Mouse (Mus musculus): Measurements from ENCODE around the gene Rsu1.

The Rsu1 gene

DNA sequence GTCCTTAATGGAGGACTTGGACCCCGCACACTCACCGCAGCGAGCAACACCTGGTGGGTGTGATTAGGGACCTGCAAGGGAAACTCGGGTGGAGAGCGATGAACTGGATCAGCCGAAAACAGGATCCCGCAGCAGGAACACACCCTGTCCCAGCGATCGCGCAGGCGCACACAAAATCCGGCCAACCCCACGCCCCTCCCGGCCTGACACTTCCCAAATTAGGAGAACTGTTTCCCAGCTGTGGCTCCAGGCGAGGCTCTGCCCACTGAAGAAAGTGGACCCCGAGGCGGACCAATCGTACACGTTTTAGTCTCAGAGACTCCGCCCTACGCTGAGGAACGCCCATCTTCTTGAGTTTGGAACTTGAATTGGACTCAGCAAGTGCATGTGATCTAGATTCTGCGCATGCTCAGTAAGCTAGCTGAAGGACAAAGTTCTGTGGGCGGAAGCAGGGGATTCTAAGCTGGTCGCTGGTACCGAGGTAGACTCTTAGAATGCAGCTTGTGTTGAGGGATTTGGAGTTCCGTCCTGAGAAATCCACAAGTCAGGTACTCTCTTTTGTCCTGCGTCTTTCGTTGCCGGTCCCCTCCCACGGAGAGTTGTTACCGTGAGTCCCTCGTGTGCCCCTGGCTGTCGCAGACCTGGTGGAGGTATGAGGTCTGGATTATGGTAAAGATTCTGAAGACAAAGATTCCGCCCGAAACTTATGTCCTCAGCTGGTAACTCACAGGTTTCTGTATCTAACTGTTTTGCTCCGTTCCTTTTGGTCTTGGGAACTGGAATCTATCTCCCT lies at the start of gene Rsu1:
TSS of gene Rsu1 (minus strand) at position 251 of the 793 bp plus-strand sequence.
- in situ Hi-C loops (cut with MboI; ENCODE audit: unreplicated experiment in 2 of 2): loop anchor here (10.0 kb wide), 5 partner anchors 663 to 1783 kb away; partner anchors contain the start of gene Nsun6 (in 1 of the 2)

- in situ Hi-C loops (cut with MboI; ENCODE audit: unreplicated experiment in 2 of 2): loop anchor here (5.0 to 10.0 kb wide), 2 partner anchors 101 to 234 kb away; no protein-coding TSS in a partner anchor
Measured at GRCm38 (mm10) chr2:13303376-13303775, 32.2 kb upstream of the Rsu1 start.

DNA sequence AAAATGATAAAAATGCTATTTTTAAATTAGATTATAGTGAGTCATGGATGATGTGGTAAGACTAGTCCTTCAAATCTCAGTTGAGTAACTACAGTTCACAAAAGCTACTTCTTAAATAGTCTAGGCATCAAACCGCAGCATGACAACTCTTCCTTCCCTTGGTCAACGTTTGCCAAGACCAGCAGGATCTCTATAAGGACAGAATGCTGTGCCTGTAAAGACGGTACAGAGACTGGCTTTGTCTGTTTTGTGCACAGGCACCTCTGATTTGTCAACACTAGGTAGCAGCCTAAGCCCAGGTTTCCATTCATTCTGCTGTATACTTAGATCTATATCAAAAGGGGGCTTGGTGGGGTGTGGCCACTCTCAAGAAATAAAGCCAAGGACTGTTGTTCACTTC lies 27.8 kb upstream of the Rsu1 start:
- in situ Hi-C loops (cut with MboI; ENCODE audit: unreplicated experiment in 2 of 2): loop anchor here (5.0 to 25.0 kb wide), 8 partner anchors 238 to 1763 kb away; partner anchors contain the start of genes Hacd1 (in 1 of the 2), Nsun6 (in 1 of the 2) and Stam (in 1 of the 2)

DNA sequence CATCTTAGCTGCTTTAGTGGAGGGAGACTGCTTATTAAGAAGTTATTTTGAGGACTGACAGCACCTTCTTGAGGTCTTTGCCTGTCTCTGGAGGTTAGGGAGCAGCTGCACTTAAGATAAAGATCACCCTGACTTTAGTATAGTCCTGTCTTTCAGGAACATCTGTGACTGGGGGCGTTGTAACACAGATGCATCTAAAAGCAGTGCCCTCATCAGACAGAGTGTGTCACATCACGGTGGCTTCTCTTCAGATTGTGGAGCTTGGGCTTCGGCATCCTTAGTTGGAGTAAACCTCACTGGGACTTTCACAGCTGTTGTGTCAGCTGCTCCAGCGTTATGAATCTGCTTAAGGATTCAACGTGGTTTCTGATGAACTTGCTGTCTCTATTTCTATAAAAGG lies 26.5 kb upstream of the Rsu1 start:
- in situ Hi-C loops (cut with MboI; ENCODE audit: unreplicated experiment in 2 of 2): loop anchor here (5.0 to 25.0 kb wide), 8 partner anchors 240 to 1765 kb away; partner anchors contain the start of genes Hacd1 (in 1 of the 2), Nsun6 (in 1 of the 2) and Stam (in 1 of the 2)

DNA sequence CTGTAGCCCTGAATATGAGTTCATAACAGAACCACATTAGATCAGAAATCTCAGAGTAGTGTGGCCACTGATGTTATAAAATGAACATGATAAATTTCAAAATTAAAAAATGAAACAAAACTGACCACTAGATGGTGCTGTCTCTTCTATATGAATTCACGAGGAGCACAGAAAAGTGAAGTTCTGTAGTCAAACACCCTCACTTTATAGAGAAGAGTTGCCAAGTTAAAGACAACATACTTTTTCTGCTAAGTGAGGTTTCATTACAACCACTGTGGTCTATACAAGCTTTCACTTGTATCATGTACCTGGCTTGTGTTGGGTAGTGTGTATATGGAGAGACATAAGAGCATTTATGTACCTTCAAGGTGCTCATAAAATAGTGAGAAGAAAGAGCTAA lies 19.4 kb upstream of the Rsu1 start:
- in situ Hi-C loops (cut with MboI; ENCODE audit: unreplicated experiment in 2 of 2): loop anchor here (5.0 to 25.0 kb wide), 9 partner anchors 302 to 1772 kb away; partner anchors contain the start of genes Hacd1 (in 1 of the 2), Nsun6 (in 1 of the 2) and Stam (in 1 of the 2)

- in situ Hi-C loops (cut with MboI; ENCODE audit: unreplicated experiment in 2 of 2): loop anchor here (5.0 to 25.0 kb wide), 9 partner anchors 302 to 1772 kb away; partner anchors contain the start of genes Hacd1 (in 1 of the 2), Nsun6 (in 1 of the 2) and Stam (in 1 of the 2)
Measured at GRCm38 (mm10) chr2:13290070-13290469, 18.9 kb upstream of the Rsu1 start.

DNA sequence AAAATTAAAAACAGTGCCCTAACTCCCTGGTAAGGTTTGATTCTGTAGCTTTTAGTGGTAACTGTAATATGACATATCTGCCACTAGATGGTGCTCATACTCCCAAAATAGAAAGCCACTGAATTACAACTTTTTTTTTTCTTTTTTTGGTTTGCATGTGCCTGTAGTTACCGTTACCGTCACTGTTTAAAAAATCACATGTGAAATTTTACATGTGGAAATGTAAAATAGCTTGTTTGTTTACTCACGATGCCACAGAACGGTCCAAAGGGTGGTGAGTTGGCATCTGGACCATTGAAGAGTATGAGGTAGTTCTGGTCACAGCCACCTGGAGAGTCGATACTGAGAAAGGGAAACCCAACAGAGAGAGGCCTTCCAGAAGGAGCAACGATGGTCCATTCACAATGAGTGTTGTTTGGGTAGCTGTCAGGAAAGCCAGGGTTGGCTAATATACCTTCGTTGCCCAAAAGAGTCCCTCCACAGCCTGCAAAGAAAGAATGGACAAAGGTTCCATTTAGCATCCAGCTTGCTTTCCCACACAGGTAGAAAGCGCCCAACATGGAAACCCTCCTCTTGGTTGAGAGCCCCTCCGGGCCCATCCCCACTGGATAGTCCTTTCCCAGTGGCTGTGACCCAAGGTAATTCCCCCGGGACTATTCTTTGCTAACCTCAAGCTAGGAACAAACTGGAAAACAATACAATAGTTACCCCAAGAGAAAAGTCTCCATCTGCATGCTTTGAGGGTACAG lies 7.1 kb upstream of the Rsu1 start:
- in situ Hi-C loops (cut with MboI; ENCODE audit: unreplicated experiment in 2 of 2): loop anchor here (10.0 to 25.0 kb wide), 9 partner anchors 534 to 1784 kb away; partner anchors contain the start of genes Nsun6 (in 2 of the 2), Hacd1 (in 1 of the 2) and Stam (in 1 of the 2)

- in situ Hi-C loops (cut with MboI; ENCODE audit: unreplicated experiment in 2 of 2): loop anchor here (10.0 to 25.0 kb wide), 9 partner anchors 536 to 1786 kb away; partner anchors contain the start of genes Nsun6 (in 2 of the 2), Hacd1 (in 1 of the 2) and Stam (in 1 of the 2)
Measured at GRCm38 (mm10) chr2:13275874-13276273, 4.7 kb upstream of the Rsu1 start.

DNA sequence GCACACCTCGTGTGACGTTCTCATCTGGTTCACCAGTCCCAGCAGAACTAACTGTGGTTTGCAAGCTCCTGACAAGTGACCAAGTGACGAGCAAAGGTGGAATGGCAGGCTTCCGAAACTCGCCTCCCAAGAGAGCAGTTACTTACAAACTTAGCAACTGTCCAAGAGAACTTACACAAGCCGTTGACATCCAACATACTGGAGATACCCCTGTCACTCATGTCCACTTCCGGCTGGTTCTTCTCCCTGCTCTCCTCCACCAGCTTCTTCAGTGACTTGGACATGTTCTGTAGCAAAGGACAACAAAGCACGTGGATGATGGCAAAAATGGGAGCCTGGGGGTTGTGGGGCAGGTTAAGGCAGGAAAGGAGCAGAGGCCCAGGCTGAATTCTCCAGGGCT lies 479 bp downstream of the Rsu1 start:
- in situ Hi-C loops (cut with MboI; ENCODE audit: unreplicated experiment in 2 of 2): loop anchor here (10.0 kb wide), 5 partner anchors 664 to 1784 kb away; partner anchors contain the start of gene Nsun6 (in 1 of the 2)

GRCm38 (mm10) chr2:13268681-13269293 lies 2.4 kb downstream of the Rsu1 start:
- in situ Hi-C loops (cut with MboI; ENCODE audit: unreplicated experiment in 2 of 2): loop anchor here (10.0 kb wide), 3 partner anchors 834 to 1264 kb away; no protein-coding TSS in a partner anchor

GRCm38 (mm10) chr2:13264875-13265274 lies 6.3 kb downstream of the Rsu1 start:
- in situ Hi-C loops (cut with MboI; ENCODE audit: unreplicated experiment in 2 of 2): loop anchor here (5.0 to 10.0 kb wide), 4 partner anchors 828 to 1260 kb away; no protein-coding TSS in a partner anchor

- in situ Hi-C loops (cut with MboI; ENCODE audit: unreplicated experiment in 2 of 2): loop anchor here (5.0 to 10.0 kb wide), 4 partner anchors 826 to 1258 kb away; no protein-coding TSS in a partner anchor
Measured at GRCm38 (mm10) chr2:13263150-13263549, 8.1 kb downstream of the Rsu1 start.

DNA sequence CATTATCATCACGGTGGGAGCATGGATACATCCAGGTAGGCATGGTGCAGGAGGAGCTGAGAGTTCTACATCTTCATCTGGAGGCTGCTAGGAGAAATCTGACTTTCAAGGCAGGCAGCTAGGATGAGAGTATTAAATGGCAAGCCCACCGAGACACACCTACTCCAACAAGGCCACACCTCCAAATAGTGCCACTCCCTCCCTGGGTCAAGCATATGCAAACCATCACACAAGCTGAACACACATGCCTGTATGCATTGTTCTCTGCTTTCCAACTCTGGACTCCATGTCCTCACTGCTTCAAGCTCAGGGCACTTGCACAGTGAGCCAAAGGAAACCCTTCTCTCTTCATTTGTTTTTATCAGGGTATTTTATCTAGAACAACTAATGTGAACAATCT lies 12.6 kb downstream of the Rsu1 start:
- in situ Hi-C loops (cut with MboI; ENCODE audit: unreplicated experiment in 2 of 2): no loop called here

- in situ Hi-C loops (cut with MboI; ENCODE audit: unreplicated experiment in 2 of 2): no loop called here
Measured at GRCm38 (mm10) chr2:13240711-13241110, 30.5 kb downstream of the Rsu1 start.

GRCm38 (mm10) chr2:13237140-13237901 lies 33.9 kb downstream of the Rsu1 start:
- in situ Hi-C loops (cut with MboI; ENCODE audit: unreplicated experiment in 2 of 2): loop anchor here (5.0 to 10.0 kb wide), 3 partner anchors 313 to 803 kb away; partner anchors contain the start of gene Pter (in 1 of the 2)

DNA sequence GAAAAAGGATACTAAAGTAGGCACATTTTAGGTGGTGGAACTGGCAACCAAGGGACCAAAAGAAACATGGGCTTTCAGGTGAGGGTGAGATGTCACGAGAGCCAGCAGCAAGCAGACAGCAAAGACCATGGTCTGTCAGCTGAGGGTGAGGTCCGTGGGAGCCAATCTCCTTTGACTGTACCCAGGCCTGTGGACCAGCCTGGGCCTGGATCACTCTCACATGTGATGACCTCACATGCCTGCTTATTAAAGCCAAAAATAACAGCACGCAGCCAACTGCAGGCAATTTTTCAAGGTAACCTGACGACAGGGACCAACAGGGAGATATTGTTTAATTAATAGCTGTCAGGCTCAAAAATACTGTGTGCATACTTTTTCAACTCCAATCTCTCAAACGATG lies 35.5 kb downstream of the Rsu1 start:
- in situ Hi-C loops (cut with MboI; ENCODE audit: unreplicated experiment in 2 of 2): loop anchor here (5.0 to 10.0 kb wide), 3 partner anchors 311 to 801 kb away; partner anchors contain the start of gene Pter (in 1 of the 2)

GRCm38 (mm10) chr2:13234796-13235195 lies 36.4 kb downstream of the Rsu1 start:
- in situ Hi-C loops (cut with MboI; ENCODE audit: unreplicated experiment in 2 of 2): loop anchor here (5.0 to 10.0 kb wide), 3 partner anchors 310 to 800 kb away; partner anchors contain the start of gene Pter (in 1 of the 2)

DNA sequence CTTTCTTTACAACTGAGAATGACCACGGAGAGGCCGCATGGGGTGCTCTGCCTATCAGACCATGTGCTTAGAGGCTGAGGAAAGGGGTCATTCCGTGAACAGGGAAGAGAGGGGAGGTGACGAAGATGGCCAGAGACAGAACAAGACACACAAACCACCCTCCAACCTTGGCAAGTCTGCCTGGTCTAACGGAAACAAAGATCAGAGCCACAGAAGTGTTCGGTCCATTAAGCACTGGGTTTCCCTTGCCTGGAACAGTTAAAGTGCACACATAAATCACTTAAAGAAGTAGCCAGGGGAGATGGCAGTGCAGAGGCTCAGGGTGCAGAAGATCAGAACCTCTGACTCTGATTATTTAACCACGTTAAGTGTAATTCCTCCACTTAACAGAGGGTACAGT lies 37.3 kb downstream of the Rsu1 start:
- in situ Hi-C loops (cut with MboI; ENCODE audit: unreplicated experiment in 2 of 2): loop anchor here in 1 of 2 experiments (10.0 kb wide), 2 partner anchors 309 to 799 kb away; partner anchors contain the start of gene Pter

Measured in v-Abl transformed pro-B cells (cell line).